Mouse (Mus musculus) kidney, adult 11 months (tissue): ENCODE measurements around the gene Vav2.
A peak's percentile ranks its signal among the peaks of the same experiment; 100 is the strongest.

Source experiments
- DNase-seq: peaks from one replicate; pipeline ENCODE4 v3.0.0; 2022

Gene Vav2

DNA sequence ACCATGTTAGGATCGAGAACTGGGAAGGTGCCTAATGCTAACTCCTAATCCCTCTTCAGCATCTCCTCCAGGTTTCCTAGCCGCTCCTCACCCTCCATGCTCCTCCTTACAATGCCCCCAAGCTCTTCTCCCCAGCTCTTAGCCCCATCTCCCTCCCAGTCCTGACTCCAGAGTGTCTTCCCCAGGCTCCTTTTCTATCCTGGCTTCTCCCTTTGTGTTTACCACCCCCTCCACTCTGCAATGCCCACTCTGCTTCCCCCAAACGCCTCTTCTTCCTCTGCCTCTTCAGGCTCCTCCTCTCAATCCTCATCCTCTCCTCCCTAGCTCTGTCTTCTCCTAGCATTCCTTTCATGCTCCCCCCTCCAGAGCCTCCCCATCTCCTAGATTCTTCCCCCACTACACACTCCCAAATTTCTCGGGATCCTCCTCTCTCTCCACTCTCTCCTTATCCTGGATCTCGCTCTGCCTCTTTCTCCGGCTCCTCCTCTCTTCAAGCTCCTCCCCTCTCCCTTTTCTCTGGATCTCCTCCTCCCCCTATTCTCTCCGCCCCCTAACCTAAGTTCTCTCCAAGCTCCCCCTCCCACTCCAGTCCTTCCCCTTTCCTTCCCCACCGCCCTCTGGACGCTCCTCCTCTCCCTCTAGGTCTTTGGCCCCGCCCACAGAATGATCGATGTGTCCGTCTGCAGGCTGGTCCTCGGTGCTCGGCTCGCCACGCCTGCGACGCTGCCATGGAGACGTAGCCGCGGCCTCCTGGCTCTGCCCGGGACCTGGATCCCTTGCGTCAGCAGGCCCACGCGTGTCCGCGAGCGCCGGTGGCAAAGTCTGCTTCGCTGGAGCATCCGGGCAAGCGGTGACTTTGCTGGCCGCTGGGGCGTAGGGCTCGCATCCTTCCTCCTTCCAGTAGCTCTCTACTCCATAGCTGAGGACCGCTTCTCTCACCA, 15.2 kb upstream of the Vav2 start, which contains the start of gene Brd3os:
Gene Brd3os (plus strand): TSS at position 558 of the 941 bp plus-strand sequence.
- DNase-seq: peak; percentile 96

GRCm38 (mm10) chr2:27438281-27438680, 11.4 kb upstream of the Vav2 start:
- no peak for DNase-seq

DNA sequence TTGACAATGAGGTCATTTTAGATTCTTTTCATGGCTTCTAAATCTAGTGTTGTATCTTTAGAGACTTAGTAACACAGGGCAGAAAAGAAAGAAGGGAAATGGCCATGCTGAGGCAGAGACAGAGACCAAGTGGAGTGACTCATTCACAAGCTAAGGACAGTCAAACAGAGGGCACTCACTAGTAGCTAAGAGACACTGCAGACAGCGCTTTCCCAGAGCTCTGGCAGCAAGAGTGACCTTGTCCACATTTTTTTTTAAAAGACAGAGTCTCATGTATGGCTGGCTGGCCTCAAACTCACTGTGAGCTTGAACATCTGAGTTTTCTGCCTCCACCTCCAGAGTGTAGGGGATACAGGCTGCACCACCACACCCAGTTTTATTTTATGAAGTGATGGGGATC, 11.0 kb upstream of the Vav2 start:
- DNase-seq: no peak

GRCm38 (mm10) chr2:27432599-27432998, 5.8 kb upstream of the Vav2 start:
- no peak for DNase-seq

GRCm38 (mm10) chr2:27430621-27431020, 3.8 kb upstream of the Vav2 start:
- no peak for DNase-seq

GRCm38 (mm10) chr2:27428071-27428470, 1.2 kb upstream of the Vav2 start:
- DNase-seq: peak; percentile 65

GRCm38 (mm10) chr2:27426406-27426854, 403 bp downstream of the Vav2 start:
- peak; percentile 79 for DNase-seq

- DNase-seq: no peak
These were observed 955 bp downstream of the Vav2 start for GRCm38 (mm10) chr2:27425751-27426405.

GRCm38 (mm10) chr2:27425161-27425611, 1.6 kb downstream of the Vav2 start:
- no peak for DNase-seq

GRCm38 (mm10) chr2:27423596-27423995, 3.2 kb downstream of the Vav2 start:
- DNase-seq: peak; percentile 65

DNA sequence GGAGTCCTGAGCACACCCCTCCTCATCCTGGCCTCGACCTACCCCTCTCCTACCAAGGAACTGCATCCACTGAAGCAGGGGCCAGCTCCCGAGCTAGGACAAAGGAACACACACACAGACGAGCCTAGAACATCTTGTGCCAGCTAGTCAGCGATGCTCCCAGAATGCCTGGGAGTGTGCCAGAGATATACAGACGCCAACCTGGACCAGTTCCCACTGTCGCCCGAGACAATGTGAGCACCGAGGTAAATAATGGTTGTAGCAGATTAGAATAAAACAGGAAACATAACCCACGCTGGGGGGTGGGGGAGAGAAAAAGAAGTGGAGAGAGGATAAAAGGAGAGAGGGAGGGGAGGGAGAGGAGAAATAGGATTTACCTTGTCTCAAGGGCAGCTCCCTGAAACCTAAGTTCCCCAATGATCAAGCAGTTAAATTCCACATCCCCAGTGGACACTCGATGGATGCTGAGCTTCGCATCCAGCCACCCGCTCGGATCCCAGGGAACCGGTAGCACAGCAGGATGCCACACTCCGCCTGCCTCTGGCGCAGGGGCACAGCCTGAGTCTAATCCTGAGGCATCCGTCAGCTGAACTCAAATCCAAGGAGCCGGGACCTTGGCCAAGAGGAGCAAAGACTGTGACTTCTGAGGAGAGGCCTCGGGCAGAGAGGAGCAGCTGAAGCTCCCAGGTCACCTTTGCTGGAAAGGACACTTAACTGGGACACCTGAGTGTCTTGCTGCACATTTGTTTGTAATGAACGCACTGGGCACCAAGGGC, 5.4 kb downstream of the Vav2 start:
- DNase-seq: no peak

GRCm38 (mm10) chr2:27418577-27419070, 8.2 kb downstream of the Vav2 start:
- DNase-seq: no peak

GRCm38 (mm10) chr2:27417648-27418153, 9.1 kb downstream of the Vav2 start:
- no peak for DNase-seq

- no peak for DNase-seq
These were observed 10.4 kb downstream of the Vav2 start for GRCm38 (mm10) chr2:27416425-27416824.

DNA sequence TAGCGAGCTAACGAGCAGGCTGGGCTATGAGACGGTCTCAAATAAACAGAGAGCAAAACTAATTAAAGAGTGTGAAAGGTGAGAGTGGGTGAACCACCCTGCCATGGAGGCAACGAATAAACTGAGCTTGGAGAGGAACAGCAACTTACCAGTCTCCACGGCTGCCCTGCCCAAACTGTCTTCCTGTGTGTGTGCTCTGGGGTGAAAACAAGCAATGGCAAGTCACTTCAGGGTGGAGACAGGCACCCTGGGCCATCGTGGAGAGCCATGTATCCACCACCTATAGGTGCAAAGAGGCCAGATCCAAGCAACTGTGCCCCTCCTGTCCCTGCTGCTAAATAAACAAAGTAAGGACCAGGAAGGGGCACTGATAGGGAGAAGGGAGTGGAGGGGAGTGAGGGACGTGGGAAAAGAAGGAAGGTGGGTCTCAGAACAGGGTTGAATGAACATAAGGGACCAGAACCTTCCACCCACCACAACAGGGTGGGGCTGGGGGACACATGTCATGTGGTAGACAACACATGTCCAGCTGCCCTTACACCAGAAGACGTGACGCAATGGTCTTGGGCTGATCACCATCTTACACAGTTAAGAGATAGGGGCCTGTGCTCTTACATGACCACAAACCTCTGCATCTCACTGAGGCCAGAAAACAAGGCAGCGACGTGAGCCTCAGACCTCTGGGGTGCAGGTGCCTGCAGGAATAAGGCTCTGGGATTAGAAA, 11.6 kb downstream of the Vav2 start:
- DNase-seq: no peak

- DNase-seq: no peak
These were observed 12.7 kb downstream of the Vav2 start for GRCm38 (mm10) chr2:27413936-27414657.

DNA sequence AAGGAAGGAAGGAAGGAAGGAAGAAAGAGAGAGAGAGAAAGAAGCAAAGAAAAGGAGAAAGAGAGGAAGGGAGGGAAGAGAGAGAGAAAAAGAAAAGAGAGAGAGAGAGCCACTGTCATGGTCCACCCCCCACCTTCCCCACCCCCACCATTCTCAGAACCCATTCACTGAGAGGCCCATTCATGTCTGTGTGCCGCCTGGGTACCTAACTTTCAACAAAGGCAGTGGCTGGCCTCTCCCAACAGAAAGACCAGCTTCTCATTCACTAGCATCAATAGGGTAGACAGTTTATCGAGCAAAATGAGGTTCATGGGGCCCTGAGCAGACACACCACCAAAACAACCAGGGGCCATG, 13.3 kb downstream of the Vav2 start:
- DNase-seq: no peak

- DNase-seq: no peak
These were observed 14.5 kb downstream of the Vav2 start for GRCm38 (mm10) chr2:27412245-27412800.

DNA sequence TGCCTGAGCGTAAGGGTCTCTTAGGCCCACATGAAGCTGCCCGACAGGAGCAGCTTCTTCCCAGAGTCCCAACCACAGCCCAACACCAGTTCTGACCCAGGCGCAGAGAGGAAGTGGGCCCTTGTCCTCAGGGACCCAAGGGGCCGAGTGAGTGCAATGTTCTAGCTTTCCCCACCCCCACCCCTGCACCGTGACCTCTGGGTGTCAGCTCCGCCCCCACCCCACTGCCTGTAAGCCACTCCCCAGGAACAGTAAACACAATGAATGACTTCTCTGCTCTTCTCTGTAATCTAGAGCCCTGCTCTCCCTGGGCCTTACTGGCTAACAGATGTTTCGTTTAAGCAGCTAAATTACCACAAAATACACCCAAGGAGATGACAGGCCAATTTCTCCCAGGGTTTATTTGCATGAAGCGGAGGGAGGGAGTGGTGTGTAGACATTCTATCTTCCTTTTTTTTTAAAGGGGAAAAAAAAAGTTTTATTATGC, 15.1 kb downstream of the Vav2 start:
- no peak for DNase-seq

- DNase-seq: no peak
These were observed 16.2 kb downstream of the Vav2 start for GRCm38 (mm10) chr2:27410518-27411140.
